8 mouse cellular contexts compared by ENCODE assay signal in genomic region chr1:57376806-57377205, GRCm38 (mm10). TPM values are rescaled to one million over a fixed set of nuclear protein-coding genes. Genes with fewer than 3 reads are reported as not detected.
A peak's percentile ranks its signal among the peaks of the same experiment; 100 is the strongest.
DNase-seq lines count a peak whose midpoint lies in the region; ATAC-seq and TF ChIP-seq lines count a peak whose summit lies in the region.

No protein-coding gene starts in this region.

- WGBS in kidney, embryonic 15.5 days = 66% methylated on average over 6 of the region's 6 CpGs
- WGBS in embryonic facial prominence, embryonic 10.5 days = 70% methylated on average over 6 of the region's 6 CpGs
- WGBS in intestine, embryonic 15.5 days = 60% methylated on average over 6 of the region's 6 CpGs
- 68% methylated on average over 6 of the region's 6 CpGs for WGBS in midbrain, postnatal 0 days

- no peaks in the 10 kb centered on the region for H3K9me3 ChIP-seq in kidney, embryonic 15.5 days (replicated peaks)
- no peaks in the 10 kb centered on the region for H3K9me3 ChIP-seq in embryonic facial prominence, embryonic 10.5 days
- H3K9me3 ChIP-seq in intestine, embryonic 15.5 days = no peaks in the 10 kb centered on the region
- no peaks in the 10 kb centered on the region for H3K9me3 ChIP-seq in midbrain, postnatal 0 days (ENCODE audit: low read length)

- peak overlapping the region; percentile 95 for H3K4me3 ChIP-seq in kidney, embryonic 15.5 days (replicated peaks)
- peak overlapping the region; percentile 84 for H3K4me3 ChIP-seq in embryonic facial prominence, embryonic 10.5 days
- peak overlapping the region; percentile 79; the same call in 1 of the 2 replicates for H3K4me3 ChIP-seq in intestine, embryonic 15.5 days (replicated peaks)
- H3K4me3 ChIP-seq in midbrain, postnatal 0 days (ENCODE audit: low read depth, low read length) = peak overlapping the region; percentile 60; the same call in 1 of the 2 replicates

- no peaks in the 10 kb centered on the region for H3K27me3 ChIP-seq in kidney, embryonic 15.5 days
- no peaks in the 10 kb centered on the region for H3K27me3 ChIP-seq in embryonic facial prominence, embryonic 10.5 days (replicated peaks; ENCODE audit: low read depth, poor library complexity, severe bottlenecking)
- H3K27me3 ChIP-seq in intestine, embryonic 15.5 days (replicated peaks) = no peaks in the 10 kb centered on the region
- no peaks in the 10 kb centered on the region for H3K27me3 ChIP-seq in midbrain, postnatal 0 days (ENCODE audit: insufficient read depth, low read length)

- H3K9ac ChIP-seq in kidney, embryonic 15.5 days = peak overlapping the region; percentile 38; the same call in 1 of the 2 replicates
- no peak overlapping the region for H3K9ac ChIP-seq in intestine, embryonic 15.5 days
- H3K9ac ChIP-seq in midbrain, postnatal 0 days (replicated peaks; ENCODE audit: low read length, poor library complexity, severe bottlenecking) = no peak overlapping the region

- H3K36me3 ChIP-seq in kidney, embryonic 15.5 days = peaks cover 5% of the 10 kb centered on the region
- H3K36me3 ChIP-seq in embryonic facial prominence, embryonic 10.5 days (replicated peaks) = peaks cover 10% of the 10 kb centered on the region
- no peaks in the 10 kb centered on the region for H3K36me3 ChIP-seq in intestine, embryonic 15.5 days
- H3K36me3 ChIP-seq in midbrain, postnatal 0 days (ENCODE audit: insufficient read depth, low read length) = no peaks in the 10 kb centered on the region

- H3K4me1 ChIP-seq in kidney, embryonic 15.5 days = peaks cover 12% of the 10 kb centered on the region
- H3K4me1 ChIP-seq in embryonic facial prominence, embryonic 10.5 days = peaks cover 13% of the 10 kb centered on the region
- no peaks in the 10 kb centered on the region for H3K4me1 ChIP-seq in intestine, embryonic 15.5 days (replicated peaks)
- H3K4me1 ChIP-seq in midbrain, postnatal 0 days (ENCODE audit: insufficient read depth, low read length) = no peaks in the 10 kb centered on the region

- no peak for TF ChIP-seq CTCF in midbrain, postnatal 0 days (IDR thresholded peaks at IDR 0.05)

- H3K27ac ChIP-seq in kidney, embryonic 15.5 days = peak overlapping the region; percentile 38; the same call in 1 of the 2 replicates
- H3K27ac ChIP-seq in embryonic facial prominence, embryonic 10.5 days (replicated peaks) = peak overlapping the region; percentile 90
- H3K27ac ChIP-seq in intestine, embryonic 15.5 days = no peak overlapping the region
- no peak overlapping the region for H3K27ac ChIP-seq in midbrain, postnatal 0 days (ENCODE audit: low read depth, low read length)

- no peak for ATAC-seq in kidney, embryonic 15.5 days (replicated peaks; ENCODE audit: low FRiP score)
- no peak for ATAC-seq in intestine, embryonic 15.5 days
- ATAC-seq in midbrain, postnatal 0 days (ENCODE audit: low FRiP score) = no peak

- peak overlapping the region; percentile 93 for H3K4me2 ChIP-seq in kidney, embryonic 15.5 days
- peak overlapping the region; percentile 54 for H3K4me2 ChIP-seq in intestine, embryonic 15.5 days (replicated peaks)
- H3K4me2 ChIP-seq in midbrain, postnatal 0 days (ENCODE audit: low read depth, low read length, poor library complexity, severe bottlenecking) = peak overlapping the region; percentile 55

- DNase-seq in kidney, postnatal 25 days = no peak
- no peak for DNase-seq in embryonic facial prominence, embryonic 10.5 days (ENCODE audit: low spot score)
- no peak for DNase-seq in midbrain, postnatal 0 days (ENCODE audit: low spot score)
- DNase-seq in cerebellum, postnatal 4 days (ENCODE audit: low spot score in 2 of 2) = no peak
- no peak for DNase-seq in urinary bladder, postnatal 25 days (ENCODE audit: low spot score)
- DNase-seq in urinary bladder, postnatal 36 days (ENCODE audit: low spot score in 2 of 2) = no peak

RNA-seq across cellular contexts. Expression of gene 1700066M21Rik, which starts 0.6 kb away (rescaled TPM):
- 12.9 and 13.7 TPM in 2 replicates for polyA plus RNA-seq in kidney, embryonic 15.5 days (2015; fragmentation: Nextera tagmentation; extraction: Ambion mirVana)
- 8.6 and 11.0 TPM in 2 replicates for polyA plus RNA-seq in embryonic facial prominence, embryonic 10.5 days (2016; fragmentation: Nextera tagmentation; extraction: Ambion mirVana)
- polyA plus RNA-seq in intestine, embryonic 15.5 days (2015; fragmentation: Nextera tagmentation; extraction: Ambion mirVana) = 10.1 and 12.7 TPM in 2 replicates
- 21.4 and 23.8 TPM in 2 replicates for total RNA-seq in midbrain, postnatal 0 days (2014; rRNA removed)
- 21.3 and 23.3 TPM in 2 replicates for polyA plus RNA-seq in midbrain, postnatal 0 days (2015; fragmentation: Nextera tagmentation; extraction: Ambion mirVana)

RNA-seq across cellular contexts. Expression of gene Maip1, which starts 29.3 kb away (rescaled TPM):
- polyA plus RNA-seq in kidney, embryonic 15.5 days (2015; fragmentation: Nextera tagmentation; extraction: Ambion mirVana) = 20.4 and 21.8 TPM in 2 replicates
- polyA plus RNA-seq in embryonic facial prominence, embryonic 10.5 days (2016; fragmentation: Nextera tagmentation; extraction: Ambion mirVana) = 19.0 and 19.5 TPM in 2 replicates
- 17.0 and 19.7 TPM in 2 replicates for polyA plus RNA-seq in intestine, embryonic 15.5 days (2015; fragmentation: Nextera tagmentation; extraction: Ambion mirVana)
- total RNA-seq in midbrain, postnatal 0 days (2014; rRNA removed) = 9.0 and 15.6 TPM in 2 replicates
- polyA plus RNA-seq in midbrain, postnatal 0 days (2015; fragmentation: Nextera tagmentation; extraction: Ambion mirVana) = 18.3 and 20.8 TPM in 2 replicates

RNA-seq across cellular contexts. Expression of gene Tyw5, which starts 30.1 kb away (rescaled TPM):
- 30.5 and 34.4 TPM in 2 replicates for polyA plus RNA-seq in kidney, embryonic 15.5 days (2015; fragmentation: Nextera tagmentation; extraction: Ambion mirVana)
- polyA plus RNA-seq in embryonic facial prominence, embryonic 10.5 days (2016; fragmentation: Nextera tagmentation; extraction: Ambion mirVana) = 32.8 and 34.8 TPM in 2 replicates
- polyA plus RNA-seq in intestine, embryonic 15.5 days (2015; fragmentation: Nextera tagmentation; extraction: Ambion mirVana) = 23.9 and 26.2 TPM in 2 replicates
- total RNA-seq in midbrain, postnatal 0 days (2014; rRNA removed) = 17.9 and 27.3 TPM in 2 replicates
- polyA plus RNA-seq in midbrain, postnatal 0 days (2015; fragmentation: Nextera tagmentation; extraction: Ambion mirVana) = 30.4 TPM in 2 replicates

Comparison
In these comparisons a context has a peak if more than half of its experiments do, and no peak if none do; other contexts are left out.
1. H3K27ac ChIP-seq: peak in kidney, embryonic 15.5 days (single experiment) and embryonic facial prominence, embryonic 10.5 days (single experiment); none in intestine, embryonic 15.5 days (single experiment) and midbrain, postnatal 0 days (single experiment).
2. Peak in every context shown above with its lines, with median percentiles within 50 percentile points of each other: H3K4me2 ChIP-seq and H3K4me3 ChIP-seq.